Mouse (Mus musculus) B cell, adult 2 months (primary cell): ENCODE measurements around the gene Gm4922.

Experiments used
- DNase-seq, 2 experiments: peaks; one replicate each; pipeline ENCODE4 v3.0.0; 2022

Gene Gm4922

GRCm38 (mm10) chr10:18786693-18787092 lies at the start of gene Gm4922:
Gm4922 (minus strand) TSS chr10:18786793.
- DNase-seq: no peak

GRCm38 (mm10) chr10:18835684-18836479 lies 49.3 kb upstream of the Gm4922 start:
- DNase-seq: peak; percentile 60 to 63

GRCm38 (mm10) chr10:18834389-18834788 lies 47.8 kb upstream of the Gm4922 start:
- DNase-seq: no peak

- no peak for DNase-seq
Observed at GRCm38 (mm10) chr10:18831823-18832222, 45.2 kb upstream of the Gm4922 start.

GRCm38 (mm10) chr10:18830359-18830758 lies 43.8 kb upstream of the Gm4922 start:
- no peak for DNase-seq

GRCm38 (mm10) chr10:18827936-18828335 lies 41.3 kb upstream of the Gm4922 start:
- no peak for DNase-seq

- no peak for DNase-seq
Observed at GRCm38 (mm10) chr10:18826107-18826506, 39.5 kb upstream of the Gm4922 start.

GRCm38 (mm10) chr10:18825143-18825542 lies 38.5 kb upstream of the Gm4922 start:
- DNase-seq: no peak

GRCm38 (mm10) chr10:18816560-18816959 lies 30.0 kb upstream of the Gm4922 start:
- DNase-seq: no peak

GRCm38 (mm10) chr10:18811751-18812150 lies 25.2 kb upstream of the Gm4922 start:
- no peak for DNase-seq

GRCm38 (mm10) chr10:18790063-18790462 lies 3.5 kb upstream of the Gm4922 start:
- DNase-seq: no peak

GRCm38 (mm10) chr10:18788601-18789000 lies 2.0 kb upstream of the Gm4922 start:
- no peak for DNase-seq

GRCm38 (mm10) chr10:18777546-18777945 lies 9.0 kb downstream of the Gm4922 start:
- DNase-seq: no peak

GRCm38 (mm10) chr10:18772537-18773179 lies 13.9 kb downstream of the Gm4922 start:
- DNase-seq: no peak

GRCm38 (mm10) chr10:18769909-18770308 lies 16.7 kb downstream of the Gm4922 start:
- no peak for DNase-seq

- peak; percentile 35 to 44 for DNase-seq
Observed at GRCm38 (mm10) chr10:18760241-18760640, 26.4 kb downstream of the Gm4922 start.

- no peak for DNase-seq
Observed at GRCm38 (mm10) chr10:18750057-18750456, 36.5 kb downstream of the Gm4922 start.

- DNase-seq: peak; percentile 35 to 37
Observed at GRCm38 (mm10) chr10:18743286-18744142, 43.1 kb downstream of the Gm4922 start, which contains the start of gene Arfgef3. Arfgef3 (minus strand) TSS chr10:18743949.

- no peak for DNase-seq
Observed at GRCm38 (mm10) chr10:18742086-18742485, 44.5 kb downstream of the Gm4922 start.

GRCm38 (mm10) chr10:18741024-18741423 lies 45.6 kb downstream of the Gm4922 start:
- DNase-seq: no peak
